Mouse (Mus musculus) brain, embryonic 14.5 days (tissue): ENCODE results near the gene Gm44790. TPM values are rescaled to one million over a fixed set of nuclear protein-coding genes. Genes with fewer than 3 reads are reported as not detected.
"Not testable (repeated sequence)": the region's sequence is repeated elsewhere in the genome, so short reads cannot be mapped to it uniquely, and the experiment has no call there.

Source experiments
- DNase-seq: peaks from one replicate; pipeline ENCODE4 v3.0.0-alpha.2; 2011; ENCODE audit warnings: low read depth
- CTCF ChIP-seq: fragments of 200-500 bp; IDR thresholded peaks from 2 replicates; pipeline ENCODE4 v1.5.1; 2012; ENCODE audit warnings: inconsistent platforms, mild to moderate bottlenecking, moderate library complexity, borderline replicate concordance; ENCODE audit not compliant: insufficient read depth, insufficient read length; ENCODE audit errors: extremely low read depth
- POLR2A ChIP-seq: fragments of 200-500 bp; IDR thresholded peaks from 2 replicates; pipeline ENCODE4 v1.6.1; 2012; ENCODE audit warnings: mild to moderate bottlenecking, inconsistent platforms, borderline replicate concordance; ENCODE audit not compliant: poor library complexity, insufficient read depth, insufficient read length, severe bottlenecking; ENCODE audit errors: extremely low read depth
- polyA plus RNA-seq: library from polyadenylated mRNA; depleted of rRNA; stranded (reverse); fragments of >200 nt; gene quantifications from 2 replicates; pipeline ENCODE4 v1.2.3, GENCODE M21; 2012; rRNA removed

Gene Gm44790
- 1.9 and 2.9 TPM in 2 replicates for polyA plus RNA-seq

DNA sequence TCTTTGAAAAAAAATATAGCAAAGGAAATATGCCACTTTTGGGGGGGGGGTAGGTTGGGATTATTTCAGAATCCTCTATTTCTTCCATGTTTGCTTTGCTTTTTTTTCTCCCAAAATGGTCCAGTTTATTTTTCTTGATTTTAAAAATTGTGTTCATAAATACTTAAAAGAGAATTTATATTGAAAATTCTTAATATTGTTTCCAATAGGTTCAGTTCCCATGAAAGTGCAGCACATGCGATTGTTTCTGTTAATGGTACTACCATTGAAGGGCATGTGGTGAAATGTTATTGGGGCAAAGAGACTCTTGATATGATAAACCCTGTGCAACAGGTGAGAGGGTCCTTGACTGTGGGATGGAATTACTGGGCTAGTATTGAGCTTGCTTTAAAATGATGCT is at the start of gene Gm44790:
Gene Gm44790, plus strand, starts transcription at position 301 of the 400 bp plus-strand sequence.
- TF ChIP-seq CTCF = no peak
- TF ChIP-seq POLR2A = no peak
- no peak for DNase-seq

DNA sequence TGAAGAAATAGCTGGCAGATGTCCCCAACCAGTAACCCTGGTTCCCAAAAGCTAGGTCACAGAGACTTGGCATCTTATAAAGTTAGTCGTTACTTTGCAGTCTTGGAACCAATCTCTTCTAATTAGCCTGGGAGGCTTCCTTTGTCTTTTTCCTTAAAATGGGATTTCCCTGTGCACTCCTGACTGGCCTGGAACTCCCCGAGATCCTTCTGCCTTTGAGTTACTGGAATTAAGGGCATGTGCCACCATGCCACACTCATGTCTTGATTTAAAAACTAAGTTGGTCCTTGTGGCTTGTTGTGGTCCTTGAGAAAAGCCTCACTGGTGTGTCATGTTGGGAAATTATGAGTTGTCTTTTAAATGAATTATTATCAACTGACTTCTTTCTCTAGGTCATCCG is 48.1 kb upstream of the Gm44790 start:
- no peak for TF ChIP-seq CTCF
- no peak for DNase-seq

DNA sequence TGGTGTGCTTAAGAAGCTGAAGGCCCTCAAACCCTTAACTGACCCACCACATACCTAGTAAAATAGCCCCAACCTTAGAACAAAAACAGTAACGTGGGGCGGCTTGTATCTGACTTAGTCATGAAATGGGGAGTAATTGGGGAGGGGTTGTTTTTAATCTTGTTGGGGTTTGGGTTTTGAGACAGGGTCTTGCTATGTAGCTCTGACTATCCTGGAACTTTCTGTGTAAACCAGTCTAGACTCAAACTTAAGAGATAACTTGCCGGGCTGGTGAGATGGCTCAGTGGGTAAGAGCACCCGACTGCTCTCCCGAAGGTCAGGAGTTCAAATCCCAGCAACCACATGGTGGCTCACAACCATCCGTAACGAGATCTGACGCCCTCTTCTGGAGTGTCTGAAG is 46.3 kb upstream of the Gm44790 start:
- DNase-seq = not testable (repeated sequence)

DNA sequence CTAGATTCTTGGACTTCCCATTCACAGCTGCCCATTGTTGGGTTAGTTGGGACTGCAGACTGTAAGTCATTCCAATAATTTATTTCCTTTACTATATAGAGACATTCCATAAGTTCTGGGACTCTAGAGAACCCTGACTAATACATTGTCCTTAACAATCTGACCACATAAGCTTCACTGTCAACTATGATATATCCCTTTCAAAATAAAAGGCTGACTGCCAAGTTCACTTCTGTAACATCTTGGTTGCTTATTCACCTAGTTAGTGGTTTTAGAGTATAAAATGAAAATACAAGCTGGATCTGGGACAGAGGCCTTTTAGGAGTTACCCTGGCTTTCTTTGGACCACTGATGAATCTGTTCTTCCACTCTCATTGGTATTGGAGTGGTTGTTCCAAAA is 43.9 kb upstream of the Gm44790 start:
- no peak for DNase-seq
- TF ChIP-seq CTCF = no peak
- no peak for TF ChIP-seq POLR2A

DNA sequence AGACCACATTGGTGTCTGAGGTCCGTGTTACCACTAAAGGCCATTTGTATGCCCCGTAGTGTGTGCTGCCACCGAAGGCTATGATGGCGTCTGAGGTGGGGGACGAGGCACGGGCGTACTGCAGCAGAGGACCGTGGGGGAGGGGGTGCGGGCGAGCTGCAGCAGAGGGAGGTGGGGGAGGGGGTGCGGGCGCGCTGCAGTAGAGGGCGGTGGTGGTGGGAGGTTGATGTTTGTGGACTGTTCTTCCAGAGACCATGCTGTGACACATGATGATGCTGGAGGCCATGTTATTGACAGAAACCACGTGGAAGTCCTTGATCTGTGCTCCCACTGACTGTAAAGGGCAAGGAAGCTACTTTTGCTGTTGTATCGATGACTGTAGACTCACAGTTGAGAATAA is 43.1 kb upstream of the Gm44790 start:
- DNase-seq = no peak
- no peak for TF ChIP-seq POLR2A
- TF ChIP-seq CTCF = no peak

DNA sequence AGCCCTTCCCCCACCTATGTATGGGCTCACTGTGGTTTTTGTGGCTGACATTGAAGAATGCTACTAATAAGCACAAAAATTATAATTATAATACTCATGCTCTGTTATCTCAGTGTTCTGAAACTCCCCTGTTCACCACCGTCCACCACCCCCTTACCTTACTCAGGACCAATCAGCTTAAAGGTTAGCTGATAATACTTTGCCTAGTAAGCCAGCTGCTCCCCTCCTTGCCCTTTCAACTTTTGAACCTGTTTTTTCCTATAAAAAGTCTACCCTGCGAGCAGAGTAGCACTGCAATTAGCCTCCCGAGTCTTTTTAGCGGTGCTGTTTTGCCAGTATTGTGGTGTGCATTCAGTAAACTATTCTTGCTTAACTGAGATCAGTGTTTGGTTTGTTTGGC is 41.8 kb upstream of the Gm44790 start:
- no peak for DNase-seq
- TF ChIP-seq CTCF (no peak), POLR2A (no peak)

DNA sequence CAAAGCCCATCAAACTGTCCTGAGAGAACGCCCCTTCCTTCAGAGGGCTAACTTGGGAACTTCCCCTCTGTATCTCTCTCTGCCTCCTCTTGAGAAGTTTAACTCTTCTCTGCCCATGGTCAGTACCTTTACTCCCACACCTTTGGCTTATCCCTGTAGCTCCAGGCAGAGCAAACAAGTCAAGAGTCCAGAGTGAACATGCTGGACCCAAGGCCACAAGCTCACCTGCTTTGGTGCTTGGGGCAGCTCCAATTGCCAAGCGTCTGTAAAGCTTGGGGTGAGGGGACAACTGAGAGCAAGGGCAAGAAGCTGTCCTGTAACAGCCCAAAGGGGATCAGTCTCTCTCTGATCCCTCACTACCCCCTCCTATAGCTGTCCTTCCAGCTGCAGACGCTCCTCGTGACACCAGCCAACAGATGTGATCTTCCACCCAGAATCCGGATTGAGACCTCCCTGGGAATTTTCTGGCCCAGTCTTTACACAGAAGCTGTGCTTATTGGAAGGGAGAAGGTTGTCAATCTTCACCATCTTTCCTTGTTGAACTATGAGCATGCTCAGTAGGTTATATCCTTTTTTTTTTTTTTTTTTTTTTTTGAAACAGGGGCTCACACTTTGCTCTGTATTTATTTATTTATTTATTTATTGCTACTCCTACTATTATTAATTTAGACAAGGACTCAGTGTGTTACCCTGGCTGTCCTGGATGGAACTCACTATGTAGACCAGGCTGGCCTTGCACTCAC is 40.9 kb upstream of the Gm44790 start:
- DNase-seq = no peak
- no peak for TF ChIP-seq POLR2A

DNA sequence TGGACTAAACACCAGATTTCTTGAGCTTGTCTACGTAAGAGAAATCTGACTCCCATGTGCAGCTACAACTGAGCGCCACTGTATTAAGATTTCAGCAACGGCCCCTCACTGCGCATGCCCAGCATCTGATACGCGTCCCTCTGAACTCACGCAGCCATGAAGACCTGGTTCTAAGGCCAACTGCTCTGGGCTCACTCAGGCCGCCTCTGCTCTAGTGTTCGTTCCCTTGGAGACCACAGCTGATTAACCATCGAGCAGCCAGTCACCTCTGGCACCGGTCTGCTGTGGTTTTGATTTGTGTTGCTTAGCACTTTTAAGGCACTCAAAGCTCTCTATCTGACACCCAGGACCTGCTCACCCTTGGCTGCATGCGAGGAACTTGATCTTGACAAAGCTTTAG is 39.1 kb upstream of the Gm44790 start:
- no peak for DNase-seq
- TF ChIP-seq POLR2A (no peak), CTCF (no peak)

DNA sequence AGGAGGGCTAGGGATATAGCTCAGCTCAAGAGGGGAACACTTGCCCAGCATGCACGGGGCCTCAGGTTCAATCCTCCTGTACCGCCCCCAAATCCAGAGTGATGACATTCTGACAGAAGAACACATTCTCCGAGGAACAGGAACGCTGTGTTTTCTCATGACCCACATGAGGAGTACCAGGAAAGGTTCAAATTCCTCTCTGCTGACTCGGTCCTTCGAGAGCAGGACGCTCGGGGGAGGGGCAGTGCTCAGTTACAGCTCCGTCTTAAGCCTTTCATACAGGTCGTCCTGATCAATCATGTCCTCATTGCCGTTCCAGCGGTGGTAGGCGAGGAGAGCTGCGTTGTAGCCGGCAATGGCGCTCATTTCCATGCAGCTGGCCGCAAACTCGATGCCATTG is 38.0 kb upstream of the Gm44790 start:
- TF ChIP-seq CTCF (no peak), POLR2A (no peak)
- DNase-seq = no peak

DNA sequence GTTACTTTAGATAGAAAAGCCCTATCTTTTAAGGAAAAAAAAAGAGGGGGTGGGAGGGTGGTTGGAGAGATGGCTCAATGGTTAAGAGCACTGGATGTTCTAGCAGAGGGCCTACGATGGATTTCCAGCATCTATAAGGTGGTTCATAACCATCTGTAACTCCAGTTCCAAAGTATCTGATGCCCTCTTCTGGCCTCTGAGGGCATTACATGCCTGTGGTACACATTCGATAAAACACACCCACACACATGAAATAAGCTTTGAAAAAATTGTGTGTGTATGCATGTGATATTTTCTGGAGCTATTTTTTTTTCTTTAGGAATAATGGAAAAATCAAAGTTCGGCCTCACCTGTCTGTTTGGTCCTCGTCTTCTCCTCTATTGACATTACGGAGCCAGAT is 35.1 kb upstream of the Gm44790 start:
- TF ChIP-seq POLR2A (no peak), CTCF (peak; percentile 14; the same call in 1 of the 2 replicates)
- DNase-seq = no peak

DNA sequence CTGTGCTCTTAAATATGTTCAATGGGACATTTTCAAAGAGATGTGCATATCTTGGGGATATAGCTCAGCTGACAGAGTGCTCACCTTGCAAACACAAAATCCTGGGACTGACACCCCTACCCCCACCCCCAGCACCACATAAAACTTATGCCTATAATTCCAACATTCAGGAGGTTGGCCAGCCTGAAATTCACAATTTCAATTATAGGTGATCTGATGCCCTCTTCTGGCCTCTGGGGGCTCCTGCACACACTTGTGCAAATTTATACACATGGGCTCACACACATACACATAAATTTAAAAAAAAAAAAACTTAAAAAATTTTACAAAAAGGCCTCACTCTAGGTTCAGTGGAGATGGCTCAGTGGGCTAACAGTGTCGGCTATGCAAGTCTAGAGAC is 33.3 kb upstream of the Gm44790 start:
- no peak for DNase-seq
- no peak for TF ChIP-seq POLR2A
- peak; percentile 15; the same call in 1 of the 2 replicates for TF ChIP-seq CTCF

DNA sequence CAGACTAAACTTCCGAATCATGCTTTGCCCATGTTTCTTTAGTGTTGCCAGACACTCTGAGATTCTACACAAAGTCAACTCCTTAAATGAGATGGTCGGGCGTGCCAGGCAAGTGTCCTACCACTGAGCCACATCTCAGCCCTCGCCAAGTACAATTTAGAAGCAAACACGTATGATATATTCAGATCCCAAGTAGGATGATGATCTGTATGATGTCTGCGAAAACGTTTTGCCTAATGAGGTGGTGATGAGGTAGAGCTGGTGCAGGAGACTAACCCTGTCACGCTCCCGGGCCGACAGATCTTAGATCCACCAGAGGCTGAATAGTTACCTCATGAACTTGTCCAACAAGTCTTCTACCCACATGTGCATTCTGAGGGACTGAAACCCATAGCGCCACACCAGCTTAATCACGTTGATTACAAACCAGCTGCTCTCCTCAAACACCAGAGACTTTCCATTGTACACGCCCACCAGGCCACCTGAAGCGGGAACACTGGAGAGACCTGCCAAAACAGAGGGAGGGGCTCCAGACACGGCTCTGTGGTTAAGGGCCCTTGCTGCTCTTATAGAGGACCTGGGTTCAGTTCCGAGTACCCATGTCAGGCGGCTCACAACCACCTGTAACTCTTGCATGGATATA is 32.3 kb upstream of the Gm44790 start:
- no peak for TF ChIP-seq CTCF
- TF ChIP-seq POLR2A = no peak
- DNase-seq = no peak

DNA sequence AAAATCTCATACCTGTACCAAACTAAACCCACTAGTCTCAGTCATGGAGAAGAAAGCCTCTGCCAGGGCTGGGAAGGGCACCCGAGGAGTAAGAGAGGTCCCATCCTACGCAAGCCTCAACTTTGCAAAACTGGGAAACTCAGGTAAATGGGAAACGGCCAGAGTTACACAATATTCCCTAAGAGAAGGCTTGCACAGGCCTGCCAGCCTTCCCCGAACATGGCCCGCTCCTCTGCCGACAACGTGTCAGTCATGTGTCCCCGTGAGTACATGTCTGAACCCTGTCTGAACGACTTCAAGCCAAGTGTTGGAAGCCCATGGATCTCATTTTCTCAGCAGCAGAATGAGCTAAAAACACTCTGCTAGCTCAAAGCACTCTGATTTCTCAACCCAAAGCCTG is 31.4 kb upstream of the Gm44790 start:
- TF ChIP-seq CTCF = no peak
- no peak for TF ChIP-seq POLR2A
- DNase-seq = no peak

DNA sequence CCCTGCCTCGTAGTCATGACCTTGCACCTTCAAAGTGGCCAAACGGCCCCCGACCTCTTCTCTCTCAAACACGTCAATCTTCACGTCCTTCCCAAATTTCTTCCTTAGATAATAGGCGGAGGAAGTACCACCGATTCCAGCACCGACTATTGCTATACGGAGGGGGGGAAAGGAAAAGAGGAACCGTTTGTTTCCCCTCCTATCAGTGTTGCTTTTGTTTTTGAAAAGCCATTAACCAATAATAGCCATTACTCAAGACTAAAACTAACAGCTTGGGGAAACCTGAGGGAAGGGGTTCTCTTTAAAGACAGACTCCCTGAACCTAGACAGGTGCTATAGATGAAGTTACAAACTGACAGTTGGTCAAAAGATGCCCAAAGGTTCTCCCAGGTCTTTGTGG is 30.5 kb upstream of the Gm44790 start:
- peak; percentile 13 for DNase-seq
- no peak for TF ChIP-seq POLR2A
- TF ChIP-seq CTCF = no peak
